Mouse (Mus musculus) intestine, embryonic 15.5 days (tissue): ENCODE measurements at regions not wholly inside any gene's neighbourhood (a gene's known extent, or its start where the extent isn't known, plus 50 kb on each side); places are given as distances from the start of the nearest gene placed in this dataset.

Source experiments
- ATAC-seq: fragments of 200-750 bp; cut with Nextera tagmentation; 2 replicates; pipeline ENCODE4 v1.8.0; 2017; ENCODE audit warnings: moderate TSS enrichment, moderate library complexity
- H3K27ac ChIP-seq: fragments of 300-500 bp; sonication (generic); 2 replicates; pipeline ENCODE4 v1.5.1; 2015; ENCODE audit warnings: mild to moderate bottlenecking, inconsistent platforms
- H3K27me3 ChIP-seq: fragments of 300-500 bp; sonication (generic); replicated peaks from 2 replicates; pipeline ENCODE4 v1.6.1; 2015; ENCODE audit warnings: inconsistent platforms
- H3K36me3 ChIP-seq: fragments of 300-500 bp; sonication (generic); 2 replicates; pipeline ENCODE4 v1.6.1; 2015; ENCODE audit warnings: inconsistent platforms
- H3K4me1 ChIP-seq: fragments of 300-500 bp; sonication (generic); replicated peaks from 2 replicates; pipeline ENCODE4 v1.6.1; 2015; ENCODE audit warnings: inconsistent platforms
- H3K4me2 ChIP-seq: fragments of 300-500 bp; sonication (generic); replicated peaks from 2 replicates; pipeline ENCODE4 v1.6.1; 2015; ENCODE audit warnings: mild to moderate bottlenecking, inconsistent platforms
- H3K4me3 ChIP-seq: fragments of 300-500 bp; sonication (generic); replicated peaks from 2 replicates; pipeline ENCODE4 v1.5.1; 2015; ENCODE audit warnings: inconsistent platforms
- H3K9ac ChIP-seq: fragments of 300-500 bp; sonication (generic); 2 replicates; pipeline ENCODE4 v1.6.1; 2015; ENCODE audit warnings: inconsistent platforms
- H3K9me3 ChIP-seq: fragments of 300-500 bp; sonication (generic); 2 replicates; pipeline ENCODE4 v1.6.1; 2016; ENCODE audit warnings: inconsistent platforms
- WGBS: fragments of 180-500 bp; shearing (Covaris S2); methylation state at CpG from one replicate; pipeline ENCODE4 v1.1.7; 2015; 5-methylcytosine and 5-hydroxymethylcytosine counted together

DNA sequence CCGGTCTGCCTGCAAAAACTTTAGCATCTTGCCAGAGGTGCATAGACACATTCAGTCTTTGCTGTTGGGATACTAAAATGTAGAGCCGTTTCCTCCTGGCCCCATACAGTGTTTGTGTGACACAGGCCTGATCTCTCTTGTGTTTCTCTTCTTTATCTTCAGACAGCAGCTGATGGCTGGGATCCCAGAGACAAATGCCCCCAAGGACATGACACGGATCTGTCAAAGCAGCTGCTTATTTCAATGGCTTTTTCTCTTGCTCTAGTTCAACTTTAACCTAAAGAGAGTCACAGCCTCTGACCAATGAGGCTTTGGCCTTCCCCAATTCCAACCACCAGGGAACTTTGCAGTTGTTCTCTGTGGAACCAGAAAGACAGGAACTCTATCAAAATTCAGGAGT is 211.7 kb upstream of the Fam19a5 start:
- no peak overlapping the region for H3K4me3 ChIP-seq
- no peaks in the 10 kb centered on the region for H3K27me3 ChIP-seq
- H3K9ac ChIP-seq = no peak overlapping the region
- no peak overlapping the region for H3K27ac ChIP-seq
- H3K9me3 ChIP-seq = no peaks in the 10 kb centered on the region
- no peaks in the 10 kb centered on the region for H3K4me1 ChIP-seq
- H3K4me2 ChIP-seq = no peak overlapping the region
- no peak for ATAC-seq
- WGBS = 77% methylated on average over 3 of the region's 3 CpGs
- H3K36me3 ChIP-seq = no peaks in the 10 kb centered on the region

DNA sequence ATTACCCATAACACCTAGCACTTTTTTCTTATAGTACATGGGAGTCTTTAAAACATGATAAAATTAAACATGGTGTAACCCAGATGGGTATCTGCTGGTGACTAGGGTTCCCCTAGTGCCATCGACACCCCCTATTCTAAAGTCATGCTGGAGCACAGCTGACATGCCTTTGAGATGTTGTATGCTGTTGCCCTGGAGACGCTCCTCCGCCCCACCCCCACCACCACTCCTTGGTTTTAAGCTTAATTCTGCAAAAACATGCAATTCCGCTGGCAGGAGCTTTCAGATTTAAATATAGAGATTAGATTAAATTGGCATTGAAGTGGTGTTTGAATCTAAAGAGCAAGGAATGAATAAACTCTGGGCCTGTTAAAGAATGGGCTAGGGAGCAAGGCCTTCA is 210.6 kb upstream of the Fam19a5 start:
- H3K9ac ChIP-seq = no peak overlapping the region
- H3K9me3 ChIP-seq = no peaks in the 10 kb centered on the region
- H3K36me3 ChIP-seq = no peaks in the 10 kb centered on the region
- H3K4me1 ChIP-seq = no peaks in the 10 kb centered on the region
- no peaks in the 10 kb centered on the region for H3K27me3 ChIP-seq
- H3K4me2 ChIP-seq = no peak overlapping the region
- no peak overlapping the region for H3K4me3 ChIP-seq
- ATAC-seq = no peak
- no peak overlapping the region for H3K27ac ChIP-seq
- 85% methylated on average over 4 of the region's 4 CpGs for WGBS

DNA sequence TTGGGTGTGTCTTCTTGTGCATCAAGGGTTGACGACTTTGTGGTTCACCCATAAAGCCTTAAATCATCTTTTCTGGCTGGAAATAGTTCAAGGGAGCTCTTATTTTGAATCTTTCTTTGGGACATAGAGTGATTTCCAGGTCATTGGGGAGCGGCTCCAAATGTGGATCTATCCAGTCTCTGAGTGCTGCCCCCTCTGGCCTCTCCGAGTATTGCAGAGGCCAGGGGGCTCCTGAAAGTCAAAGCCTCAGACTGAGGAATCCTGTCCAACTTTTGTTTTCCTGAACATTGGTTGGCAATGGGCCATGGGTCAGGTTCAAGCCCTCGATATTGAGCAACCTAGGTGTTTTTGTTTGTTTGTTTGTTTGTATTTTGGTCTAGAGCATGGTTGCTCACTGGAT is 209.7 kb upstream of the Fam19a5 start:
- no peaks in the 10 kb centered on the region for H3K36me3 ChIP-seq
- no peak for ATAC-seq
- WGBS = 60% methylated on average over 4 of the region's 4 CpGs

DNA sequence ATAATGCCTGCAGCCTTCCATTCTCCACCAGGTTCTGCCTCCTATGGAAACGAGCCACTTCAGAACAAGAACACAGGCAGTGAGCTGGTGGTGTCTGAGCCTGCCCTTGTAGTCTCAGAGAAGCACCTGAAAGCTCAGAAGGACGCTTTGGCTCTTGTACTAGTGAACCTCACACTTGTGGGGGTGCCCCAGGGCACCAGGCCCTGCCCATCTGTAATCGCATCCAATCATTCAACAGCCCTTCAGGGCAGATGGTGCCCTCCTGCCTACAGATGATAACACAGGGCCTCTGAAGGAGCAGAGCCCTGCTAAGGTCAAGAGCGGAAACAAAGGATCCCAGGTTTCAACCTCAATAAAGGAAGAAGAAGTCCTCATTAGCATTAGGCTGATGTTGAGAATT is 208.8 kb upstream of the Fam19a5 start:
- 78% methylated on average over 4 of the region's 4 CpGs for WGBS
- H3K27ac ChIP-seq = no peak overlapping the region
- no peak for ATAC-seq
- H3K27me3 ChIP-seq = no peaks in the 10 kb centered on the region
- no peaks in the 10 kb centered on the region for H3K4me1 ChIP-seq
- no peaks in the 10 kb centered on the region for H3K9me3 ChIP-seq
- H3K36me3 ChIP-seq = no peaks in the 10 kb centered on the region
- H3K4me3 ChIP-seq = no peak overlapping the region
- no peak overlapping the region for H3K9ac ChIP-seq
- H3K4me2 ChIP-seq = no peak overlapping the region

More for the DNA sequence above, 209.7 kb upstream of the Fam19a5 start:
- H3K9ac ChIP-seq = no peak overlapping the region
- H3K27ac ChIP-seq = no peak overlapping the region
- no peak overlapping the region for H3K4me2 ChIP-seq
- H3K9me3 ChIP-seq = no peaks in the 10 kb centered on the region
- no peaks in the 10 kb centered on the region for H3K4me1 ChIP-seq
- H3K27me3 ChIP-seq = no peaks in the 10 kb centered on the region
- H3K4me3 ChIP-seq = no peak overlapping the region

DNA sequence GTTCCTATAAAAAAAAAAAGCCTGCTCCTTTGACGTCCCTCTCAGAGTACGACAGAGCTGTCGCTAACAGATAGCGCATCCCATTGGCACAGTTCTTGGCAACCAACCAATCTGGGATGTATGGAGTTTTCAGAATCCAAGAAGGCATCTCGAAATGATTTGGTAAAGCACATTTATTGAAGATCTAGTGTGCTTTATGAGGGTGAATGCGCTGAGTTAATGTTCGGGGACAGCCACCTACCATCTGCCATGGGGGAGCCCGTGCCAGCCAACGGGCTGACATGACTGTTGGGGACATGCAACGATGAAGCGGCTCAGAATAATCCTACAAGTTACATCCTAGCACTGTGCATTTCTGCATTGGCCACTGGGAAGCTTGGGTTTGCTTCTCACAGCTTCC is 208.4 kb upstream of the Fam19a5 start:
- Histone ChIP-seq H3K9me3 (no peaks in the 10 kb centered on the region), H3K4me3 (no peak overlapping the region), H3K36me3 (no peaks in the 10 kb centered on the region), H3K4me1 (no peaks in the 10 kb centered on the region), H3K27ac (no peak overlapping the region), H3K27me3 (no peaks in the 10 kb centered on the region), H3K9ac (no peak overlapping the region), H3K4me2 (no peak overlapping the region)
- ATAC-seq = no peak
- 89% methylated on average over 11 of the region's 11 CpGs for WGBS

DNA sequence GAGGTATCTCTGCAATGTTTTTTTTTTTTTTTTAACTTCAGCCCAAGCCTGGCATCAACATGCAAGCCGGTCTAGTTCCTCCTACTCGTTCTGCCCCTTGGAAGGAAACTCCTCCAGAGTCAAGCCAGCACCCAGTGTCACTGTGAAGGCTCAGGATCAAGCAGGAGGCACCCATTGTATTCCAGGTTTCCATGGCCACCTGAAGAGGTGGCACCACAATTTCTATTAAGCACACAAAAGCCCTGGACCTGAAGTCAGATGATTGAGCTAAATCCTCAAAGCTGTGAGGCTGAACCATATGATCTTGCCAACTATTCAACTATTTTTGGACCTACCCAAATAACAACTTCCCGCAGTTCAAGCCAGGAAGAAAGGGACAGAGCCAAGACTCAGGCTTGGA is 204.2 kb upstream of the Fam19a5 start:
- no peak overlapping the region for H3K4me3 ChIP-seq
- H3K9me3 ChIP-seq = no peaks in the 10 kb centered on the region
- no peaks in the 10 kb centered on the region for H3K27me3 ChIP-seq
- ATAC-seq = no peak
- no peak overlapping the region for H3K4me2 ChIP-seq
- H3K27ac ChIP-seq = no peak overlapping the region
- no peaks in the 10 kb centered on the region for H3K36me3 ChIP-seq
- 73% methylated on average over 3 of the region's 3 CpGs for WGBS
- H3K9ac ChIP-seq = no peak overlapping the region
- H3K4me1 ChIP-seq = no peaks in the 10 kb centered on the region

GRCm38 (mm10) chr15:87342656-87343055 is 201.4 kb upstream of the Fam19a5 start:
- ATAC-seq = no peak

DNA sequence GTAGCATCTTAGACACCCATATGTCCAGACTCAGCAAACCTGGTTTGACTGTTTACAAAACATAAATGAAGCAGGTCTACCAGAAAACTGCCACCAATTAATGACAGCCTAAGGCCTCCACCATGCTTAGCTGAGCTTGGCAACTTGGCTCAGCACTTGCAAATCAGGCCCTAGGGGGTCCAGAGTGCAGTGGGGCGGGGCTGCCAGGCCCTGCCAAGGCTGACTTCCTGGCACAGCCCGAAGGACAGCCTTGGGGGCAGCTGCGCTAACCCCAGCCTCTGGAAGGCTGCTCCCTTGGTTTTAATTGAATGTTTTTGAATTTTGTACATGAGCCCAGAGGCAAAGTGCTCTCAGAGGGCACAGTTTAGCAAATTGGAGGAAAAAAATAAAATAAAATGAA is 198.3 kb upstream of the Fam19a5 start:
- no peaks in the 10 kb centered on the region for H3K27me3 ChIP-seq
- no peaks in the 10 kb centered on the region for H3K36me3 ChIP-seq
- ATAC-seq = no peak
- 57% methylated on average over 3 of the region's 3 CpGs for WGBS
- H3K4me1 ChIP-seq = no peaks in the 10 kb centered on the region
- H3K27ac ChIP-seq = no peak overlapping the region
- no peak overlapping the region for H3K4me2 ChIP-seq
- H3K4me3 ChIP-seq = no peak overlapping the region
- H3K9me3 ChIP-seq = no peaks in the 10 kb centered on the region
- H3K9ac ChIP-seq = no peak overlapping the region

More at GRCm38 (mm10) chr15:87342656-87343055, 201.4 kb upstream of the Fam19a5 start:
- 90% methylated on average over 1 of the region's 1 CpGs for WGBS
- Histone ChIP-seq H3K4me1 (no peaks in the 10 kb centered on the region), H3K9me3 (no peaks in the 10 kb centered on the region), H3K36me3 (no peaks in the 10 kb centered on the region), H3K27me3 (no peaks in the 10 kb centered on the region), H3K9ac (no peak overlapping the region), H3K27ac (no peak overlapping the region), H3K4me3 (no peak overlapping the region), H3K4me2 (no peak overlapping the region)

- WGBS = 62% methylated on average over 11 of the region's 11 CpGs
- no peaks in the 10 kb centered on the region for H3K9me3 ChIP-seq
- H3K36me3 ChIP-seq = no peaks in the 10 kb centered on the region
- H3K4me3 ChIP-seq = no peak overlapping the region
- H3K9ac ChIP-seq = no peak overlapping the region
- ATAC-seq = no peak
- H3K27me3 ChIP-seq = no peaks in the 10 kb centered on the region
- no peaks in the 10 kb centered on the region for H3K4me1 ChIP-seq
- no peak overlapping the region for H3K4me2 ChIP-seq
- no peak overlapping the region for H3K27ac ChIP-seq
Measured at GRCm38 (mm10) chr15:87349533-87350247, 194.4 kb upstream of the Fam19a5 start.

DNA sequence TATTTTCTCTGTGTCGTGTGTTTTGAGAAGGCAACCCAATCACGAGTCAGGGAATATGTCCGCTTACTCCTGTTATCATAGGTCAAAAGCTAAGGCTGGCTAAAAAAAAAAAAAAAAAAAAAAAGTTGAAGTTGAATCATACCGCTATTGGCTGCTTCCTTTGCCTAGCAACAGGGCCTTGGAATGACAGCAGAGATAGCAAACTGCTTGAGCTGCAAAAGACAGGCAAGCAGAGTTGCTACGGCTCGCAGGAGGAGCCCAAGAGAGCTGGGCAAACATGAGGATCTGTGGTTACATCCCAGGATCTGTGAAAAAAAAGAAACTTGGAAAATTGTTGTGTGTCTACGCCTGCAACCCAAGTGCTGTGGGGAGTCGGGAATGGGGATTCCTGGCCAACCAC is 191.3 kb upstream of the Fam19a5 start:
- WGBS = 54% methylated on average over 8 of the region's 8 CpGs
- H3K4me2 ChIP-seq = no peak overlapping the region

DNA sequence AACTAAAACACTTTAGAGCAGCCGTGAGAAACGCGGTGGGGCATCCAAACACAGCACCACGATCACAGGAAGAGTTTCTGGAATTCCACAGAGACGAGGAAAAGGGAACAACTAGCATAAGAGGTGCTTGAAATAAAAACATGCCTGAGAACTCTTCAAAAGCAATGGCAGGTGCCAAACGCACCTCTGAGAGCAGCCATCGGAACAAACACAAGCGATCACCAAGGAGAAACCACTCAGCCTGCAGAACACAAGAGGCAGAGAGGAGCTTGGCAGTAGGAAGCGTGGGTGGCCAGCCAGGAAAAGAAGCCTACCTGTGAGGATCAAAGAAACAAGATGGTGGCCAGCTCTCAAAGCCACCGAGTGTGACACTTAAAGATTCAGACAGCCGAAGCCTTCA is 190.2 kb upstream of the Fam19a5 start:
- Histone ChIP-seq H3K36me3 (no peaks in the 10 kb centered on the region), H3K4me1 (no peaks in the 10 kb centered on the region)
- 90% methylated on average over 11 of the region's 11 CpGs for WGBS

More for the DNA sequence above, 191.3 kb upstream of the Fam19a5 start:
- Histone ChIP-seq H3K4me1 (no peaks in the 10 kb centered on the region), H3K4me3 (no peak overlapping the region), H3K27me3 (no peaks in the 10 kb centered on the region), H3K9ac (no peak overlapping the region), H3K27ac (no peak overlapping the region), H3K36me3 (no peaks in the 10 kb centered on the region), H3K9me3 (no peaks in the 10 kb centered on the region)
- ATAC-seq = no peak

DNA sequence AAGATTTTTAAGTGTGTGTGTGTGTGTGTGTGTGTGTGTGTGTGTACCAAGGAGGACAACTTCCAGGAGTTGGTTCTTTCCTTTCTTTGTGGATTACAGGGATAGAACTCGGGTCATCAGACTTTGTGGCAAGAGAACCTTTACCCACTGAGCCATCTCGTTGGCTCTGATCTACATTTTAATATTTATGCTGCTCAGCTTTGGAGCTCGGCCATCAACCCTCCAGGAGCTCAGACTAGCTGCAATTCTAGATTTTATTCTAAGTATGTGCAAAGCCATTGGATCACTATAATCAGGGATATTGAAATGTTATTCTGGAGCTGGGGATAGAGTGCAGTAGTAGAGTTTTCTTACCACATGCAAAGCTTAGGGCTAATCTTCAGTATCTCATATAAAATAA is 183.6 kb upstream of the Fam19a5 start:
- Histone ChIP-seq H3K4me2 (no peak overlapping the region), H3K9me3 (no peaks in the 10 kb centered on the region), H3K27me3 (no peaks in the 10 kb centered on the region), H3K9ac (no peak overlapping the region), H3K27ac (no peak overlapping the region), H3K36me3 (no peaks in the 10 kb centered on the region), H3K4me3 (no peak overlapping the region), H3K4me1 (no peaks in the 10 kb centered on the region)
- WGBS = 85% methylated on average over 3 of the region's 3 CpGs
- no peak for ATAC-seq

More for the DNA sequence above, 190.2 kb upstream of the Fam19a5 start:
- Histone ChIP-seq H3K27me3 (no peaks in the 10 kb centered on the region), H3K27ac (no peak overlapping the region), H3K4me3 (no peak overlapping the region), H3K9ac (no peak overlapping the region), H3K9me3 (no peaks in the 10 kb centered on the region), H3K4me2 (no peak overlapping the region)
- ATAC-seq = no peak

GRCm38 (mm10) chr15:87365712-87366361 is 178.3 kb upstream of the Fam19a5 start:
- Histone ChIP-seq H3K9me3 (no peaks in the 10 kb centered on the region), H3K27me3 (no peaks in the 10 kb centered on the region), H3K27ac (no peak overlapping the region), H3K4me3 (no peak overlapping the region), H3K4me1 (no peaks in the 10 kb centered on the region), H3K4me2 (no peak overlapping the region), H3K9ac (no peak overlapping the region), H3K36me3 (no peaks in the 10 kb centered on the region)
- no peak for ATAC-seq
- 49% methylated on average over 8 of the region's 8 CpGs for WGBS
